Mouse (Mus musculus): ENCODE data around the gene Dynlrb2. TPM values are rescaled to one million over a fixed set of nuclear protein-coding genes. Genes with fewer than 3 reads are reported as not detected.

Dynlrb2 gene
- polyA plus RNA-seq, 1 experiment: 0.30 TPM

DNA sequence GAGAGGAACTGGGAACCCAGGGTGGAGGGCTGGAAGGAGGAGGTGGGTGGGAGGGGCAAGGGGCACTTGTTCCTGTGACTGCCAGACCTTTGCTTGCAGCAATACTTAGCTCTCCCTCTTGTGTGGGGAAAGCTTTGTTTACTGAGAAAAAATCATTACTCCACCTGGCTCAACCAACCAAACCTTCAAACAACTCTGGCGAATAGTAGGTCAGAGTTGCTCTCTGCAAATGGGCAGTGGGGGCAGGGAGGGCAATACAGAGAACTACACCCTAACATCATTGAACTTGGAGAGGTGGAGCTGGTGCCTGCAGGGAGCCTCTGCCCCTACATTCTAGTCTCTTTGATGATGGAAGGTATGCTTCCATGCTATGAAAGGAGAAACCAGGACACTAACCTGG, 35.4 kb downstream of the Dynlrb2 start:
- no peak for DNase-seq (ENCODE audit: low spot score)

DNA sequence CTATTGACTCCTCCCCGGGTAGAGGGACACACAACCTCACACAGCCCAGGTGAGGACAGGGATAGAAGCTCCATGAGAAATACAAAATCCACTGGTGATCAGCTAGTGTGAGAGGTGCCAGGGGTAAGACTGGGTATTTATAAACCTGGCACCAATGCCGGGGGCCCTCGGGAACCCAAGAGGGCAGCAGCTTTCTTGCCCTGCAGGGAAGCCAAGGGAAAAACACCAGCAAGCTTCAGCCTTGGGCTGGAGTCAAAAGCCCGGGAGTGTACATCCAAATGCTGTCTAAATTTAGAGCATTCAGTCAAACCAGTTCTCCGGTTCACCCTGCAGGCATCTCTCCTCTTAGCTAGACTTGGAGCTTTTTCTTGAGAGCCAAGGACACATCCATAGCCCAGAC, 38.1 kb downstream of the Dynlrb2 start:
- no peak for DNase-seq (ENCODE audit: low spot score)

DNA sequence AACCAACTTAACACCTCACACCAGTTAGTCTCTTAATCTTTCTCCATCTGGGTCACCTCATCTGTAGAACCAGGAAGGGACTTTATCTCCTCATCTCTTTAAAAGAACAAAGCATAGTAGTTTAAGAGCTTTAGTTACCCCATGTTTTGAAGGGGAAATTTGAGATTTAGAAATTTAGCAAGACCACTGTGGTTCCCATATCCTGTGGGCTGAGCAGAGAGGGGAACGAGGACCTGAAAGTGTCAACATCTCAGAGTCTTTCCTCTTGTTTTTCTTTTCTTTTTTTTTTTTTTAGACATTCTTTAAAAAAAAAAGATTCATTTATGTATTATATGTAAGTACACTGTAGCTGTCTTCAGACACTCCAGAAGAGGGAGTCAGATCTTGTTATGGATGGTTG, 38.6 kb downstream of the Dynlrb2 start:
- no peak for DNase-seq (ENCODE audit: low spot score)

GRCm38 (mm10) chr8:116552255-116552654, 47.5 kb downstream of the Dynlrb2 start:
- no peak for DNase-seq (ENCODE audit: low spot score)

- DNase-seq (ENCODE audit: low spot score): no peak
Observed at GRCm38 (mm10) chr8:116552778-116553177, 48.0 kb downstream of the Dynlrb2 start.

Other genes with a start within 250 kb of the Dynlrb2 start
- gene Cdyl2, start 228.0 kb downstream of the Dynlrb2 start, polyA plus RNA-seq (2012; rRNA removed): 1.0 and 2.1 TPM in 2 replicates